Mouse (Mus musculus) cerebellum, postnatal 4 days (tissue): Measurements from ENCODE around the gene Zfp316.

ENCODE experiments used
- DNase-seq, 2 experiments: peaks; one replicate each; pipeline ENCODE4 v3.0.0; 2022; ENCODE audit warnings: low spot score in 2 of 2, mixed read lengths in 1 of 2

Zfp316 gene

DNA sequence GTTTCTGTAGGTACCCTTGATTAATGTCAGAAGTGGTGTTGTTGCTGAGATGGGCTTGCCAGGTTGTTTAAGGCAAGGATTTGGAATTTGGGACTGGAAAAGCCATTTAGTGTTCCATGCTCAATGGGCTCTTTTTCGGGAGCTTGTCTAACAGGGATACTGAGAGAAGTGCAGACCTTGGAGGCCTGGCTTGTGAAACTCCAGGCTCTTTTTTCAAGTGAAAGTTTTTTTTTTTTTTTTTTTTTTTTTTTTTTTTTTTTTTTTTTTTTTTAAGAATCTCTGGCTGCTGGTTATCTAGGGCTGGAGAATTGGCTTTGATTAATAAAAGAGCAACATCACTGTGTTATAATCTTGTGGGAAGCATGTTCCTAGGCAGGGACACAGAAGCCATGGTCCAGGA is 47.5 kb downstream of the Zfp316 start:
- DNase-seq = no peak

DNA sequence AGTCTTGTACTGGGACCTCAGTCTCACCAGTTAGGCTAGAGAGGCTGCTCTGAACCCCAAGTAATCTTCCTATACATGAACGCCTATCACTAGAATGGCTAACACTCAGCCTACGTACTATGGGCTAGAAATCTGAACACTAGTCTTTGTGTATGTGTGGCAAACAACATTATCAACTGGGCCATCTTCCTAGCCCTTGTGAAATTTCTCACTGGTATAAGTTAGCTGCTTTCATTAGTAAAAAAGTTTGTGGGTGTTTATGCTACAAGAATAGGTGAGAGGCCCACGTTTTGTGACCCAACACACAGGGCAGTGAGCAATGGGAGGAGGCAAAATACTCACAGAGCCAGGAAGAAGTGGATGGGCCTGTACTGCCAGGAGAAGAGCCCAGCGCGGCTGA is 48.8 kb downstream of the Zfp316 start:
- DNase-seq = no peak

DNA sequence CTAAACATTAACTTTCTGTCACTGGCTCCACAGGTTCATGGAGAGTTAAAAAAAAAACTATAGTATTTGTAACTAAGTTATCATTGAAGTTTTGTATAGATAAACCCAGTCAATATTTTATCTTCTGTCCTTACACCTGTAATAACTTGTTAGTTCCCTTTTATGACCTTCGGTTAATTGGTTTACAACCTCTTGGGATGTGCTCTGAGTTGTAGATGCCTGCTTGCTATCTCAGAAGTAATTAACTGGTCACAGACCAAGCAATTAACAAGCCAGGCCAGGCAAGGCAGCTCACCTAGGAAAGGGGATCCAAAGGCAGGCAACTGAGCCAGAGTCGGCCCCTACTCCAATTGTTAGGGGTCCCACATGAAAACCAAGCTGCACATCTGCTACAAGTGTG is 56.0 kb downstream of the Zfp316 start:
- no peak for DNase-seq

DNA sequence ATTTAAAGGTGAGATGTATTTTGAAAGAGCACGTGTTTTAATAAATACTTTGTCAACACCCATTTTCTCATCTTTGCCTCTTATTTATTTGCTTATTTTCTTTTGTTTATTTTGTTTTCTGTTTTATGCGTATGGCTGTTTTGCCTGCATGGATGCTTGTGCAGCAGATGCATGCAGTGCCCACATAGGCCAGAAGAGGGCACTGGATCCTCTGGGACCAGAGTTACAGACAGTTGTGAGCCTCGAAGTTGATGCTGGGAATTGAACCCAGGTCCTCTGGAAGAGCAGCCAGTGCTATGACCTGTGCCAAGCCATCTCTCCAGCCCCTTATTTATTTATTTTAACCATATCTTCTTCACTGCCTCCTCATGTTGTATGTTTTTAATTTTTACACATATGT is 64.8 kb downstream of the Zfp316 start:
- DNase-seq = no peak
